Mouse (Mus musculus) gastrocnemius, adult 2 months (tissue): ENCODE measurements around the gene Megf11. TPM values are rescaled to one million over a fixed set of nuclear protein-coding genes. Genes with fewer than 3 reads are reported as not detected.

Source experiments
- DNase-seq: peaks from one replicate; pipeline ENCODE4 v3.0.0; 2022
- H3K27ac ChIP-seq: fragments of 200-600 bp; 2 replicates; pipeline ENCODE4 v1.8.1; 2022; ENCODE audit warnings: mild to moderate bottlenecking
- H3K4me3 ChIP-seq: fragments of 200-600 bp; 2 replicates; pipeline ENCODE4 v1.8.1; 2022; ENCODE audit warnings: mild to moderate bottlenecking, moderate library complexity
- CTCF ChIP-seq: fragments of 200-600 bp; IDR thresholded peaks from 2 replicates; pipeline ENCODE4 v1.8.1; 2022; ENCODE audit warnings: antibody characterized with exemption, mild to moderate bottlenecking, moderate library complexity
- intact Hi-C: fragments of 180-260 bp; cut with DNase I; formaldehyde crosslinking; loops from one replicate; pipeline ENCODE4 v1.15.1; 2025
- total RNA-seq, 2 experiments: library from RNA; stranded (reverse); gene quantifications; 2 replicates each; pipeline ENCODE4 v1.2.3; 2021

Megf11 gene
- total RNA-seq, 2 experiments from 2014 or later, result 0.25 to 0.46 TPM

GRCm38 (mm10) chr9:64571091-64571490 is 185.7 kb downstream of the Megf11 start:
- no peak for TF ChIP-seq CTCF
- intact Hi-C loops, result no loop called here
- DNase-seq, result no peak
- H3K4me3 ChIP-seq, result no peak overlapping the region
- no peak overlapping the region for H3K27ac ChIP-seq

GRCm38 (mm10) chr9:64572629-64573190 is 187.3 kb downstream of the Megf11 start:
- intact Hi-C loops, result no loop called here
- TF ChIP-seq CTCF, result no peak
- no peak overlapping the region for H3K27ac ChIP-seq
- H3K4me3 ChIP-seq, result no peak overlapping the region
- no peak for DNase-seq

- Histone ChIP-seq H3K4me3 (no peak overlapping the region), H3K27ac (no peak overlapping the region)
- TF ChIP-seq CTCF, result no peak
- DNase-seq, result no peak
- intact Hi-C loops, result no loop called here
Observed at GRCm38 (mm10) chr9:64575658-64576057, 190.2 kb downstream of the Megf11 start.

- no peak for TF ChIP-seq CTCF
- intact Hi-C loops, result no loop called here
- DNase-seq, result no peak
Observed at GRCm38 (mm10) chr9:64576143-64576878, 190.9 kb downstream of the Megf11 start.

GRCm38 (mm10) chr9:64577156-64577555 is 191.7 kb downstream of the Megf11 start:
- H3K4me3 ChIP-seq, result no peak overlapping the region
- no peak for TF ChIP-seq CTCF
- no peak overlapping the region for H3K27ac ChIP-seq
- intact Hi-C loops, result no loop called here
- no peak for DNase-seq

More at GRCm38 (mm10) chr9:64576143-64576878, 190.9 kb downstream of the Megf11 start:
- Histone ChIP-seq H3K27ac (no peak overlapping the region), H3K4me3 (no peak overlapping the region)

GRCm38 (mm10) chr9:64578014-64578413 is 192.6 kb downstream of the Megf11 start:
- Histone ChIP-seq H3K27ac (no peak overlapping the region), H3K4me3 (no peak overlapping the region)
- no peak for TF ChIP-seq CTCF
- DNase-seq, result no peak
- intact Hi-C loops, result no loop called here

- DNase-seq, result no peak
- intact Hi-C loops, result no loop called here
- no peak for TF ChIP-seq CTCF
- Histone ChIP-seq H3K27ac (no peak overlapping the region), H3K4me3 (no peak overlapping the region)
Observed at GRCm38 (mm10) chr9:64579306-64579705, 193.9 kb downstream of the Megf11 start.

GRCm38 (mm10) chr9:64586292-64586691 is 200.9 kb downstream of the Megf11 start:
- Histone ChIP-seq H3K4me3 (no peak overlapping the region), H3K27ac (no peak overlapping the region)
- intact Hi-C loops, result no loop called here
- no peak for DNase-seq
- TF ChIP-seq CTCF, result no peak

GRCm38 (mm10) chr9:64587991-64588390 is 202.6 kb downstream of the Megf11 start:
- intact Hi-C loops, result no loop called here
- Histone ChIP-seq H3K4me3 (no peak overlapping the region), H3K27ac (no peak overlapping the region)
- DNase-seq, result no peak
- no peak for TF ChIP-seq CTCF

GRCm38 (mm10) chr9:64590634-64591041 is 205.2 kb downstream of the Megf11 start:
- TF ChIP-seq CTCF, result no peak
- no peak overlapping the region for H3K27ac ChIP-seq
- no peak overlapping the region for H3K4me3 ChIP-seq
- DNase-seq, result peak; percentile 64
- intact Hi-C loops, result no loop called here

- intact Hi-C loops, result no loop called here
- DNase-seq, result no peak
- Histone ChIP-seq H3K27ac (no peak overlapping the region), H3K4me3 (no peak overlapping the region)
- TF ChIP-seq CTCF, result no peak
Observed at GRCm38 (mm10) chr9:64591436-64591835, 206.0 kb downstream of the Megf11 start.

GRCm38 (mm10) chr9:64594442-64594841 is 209.0 kb downstream of the Megf11 start:
- no peak for TF ChIP-seq CTCF
- no peak overlapping the region for H3K4me3 ChIP-seq

GRCm38 (mm10) chr9:64598427-64598826 is 213.0 kb downstream of the Megf11 start:
- intact Hi-C loops, result no loop called here
- Histone ChIP-seq H3K4me3 (no peak overlapping the region), H3K27ac (no peak overlapping the region)
- TF ChIP-seq CTCF, result no peak
- no peak for DNase-seq

More at GRCm38 (mm10) chr9:64594442-64594841, 209.0 kb downstream of the Megf11 start:
- intact Hi-C loops, result no loop called here
- DNase-seq, result no peak
- no peak overlapping the region for H3K27ac ChIP-seq

- intact Hi-C loops, result no loop called here
- no peak overlapping the region for H3K4me3 ChIP-seq
- DNase-seq, result no peak
- H3K27ac ChIP-seq, result no peak overlapping the region
- TF ChIP-seq CTCF, result no peak
Observed at GRCm38 (mm10) chr9:64600731-64601130, 215.3 kb downstream of the Megf11 start.
